Mouse (Mus musculus) small intestine, adult 2 months (tissue): ENCODE measurements around the gene Kcnq4.

Experiments used
- CTCF ChIP-seq: fragments of 200-500 bp; IDR thresholded peaks from 2 replicates; pipeline ENCODE4 v1.5.1; 2012; ENCODE audit warnings: low read depth, mild to moderate bottlenecking, control low read depth, inconsistent platforms, low read length, moderate library complexity, mixed read lengths; ENCODE audit not compliant: insufficient replicate concordance, insufficient read length; ENCODE audit errors: extremely low read depth
- POLR2A ChIP-seq: fragments of 200-500 bp; IDR thresholded peaks from 2 replicates; pipeline ENCODE4 v1.6.1; 2012; ENCODE audit warnings: low read depth, mild to moderate bottlenecking, control low read depth, inconsistent platforms, low read length, moderate library complexity

- TF ChIP-seq CTCF (no peak), POLR2A (no peak)
These were observed 29.3 kb downstream of the Kcnq4 start for GRCm38 (mm10) chr4:120719152-120719551.
